Mouse (Mus musculus): ENCODE measurements at regions not wholly inside any gene's neighbourhood (a gene's known extent, or its start where the extent isn't known, plus 50 kb on each side); places are given as distances from the start of the nearest gene placed in this dataset.

DNA sequence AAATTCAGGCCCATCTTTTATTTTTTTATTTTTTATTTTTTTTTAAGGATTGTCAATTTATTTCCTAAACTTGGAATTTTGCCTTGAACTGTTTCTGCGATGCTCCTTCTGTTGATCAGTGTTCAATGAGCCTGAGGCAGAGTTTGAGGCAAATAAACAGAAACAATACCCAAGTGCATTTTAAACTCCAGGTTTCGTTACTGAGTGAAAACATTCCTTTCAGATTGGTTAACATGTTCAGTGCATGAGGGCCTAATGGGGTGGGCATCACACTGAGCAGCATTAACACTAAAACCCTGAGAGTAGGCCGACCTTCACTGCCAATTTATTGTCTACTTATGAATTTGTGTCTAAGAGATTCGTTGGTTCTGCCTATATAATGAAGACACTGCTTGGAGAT, 338.5 kb downstream of the Sqor start:
- H3K4me1 ChIP-seq (ENCODE audit: control insufficient read depth, insufficient read depth, low read length): no peaks in the 10 kb centered on the region
- H3K4me2 ChIP-seq (ENCODE audit: low read depth, low read length): no peak overlapping the region
- no peak overlapping the region for H3K27ac ChIP-seq (ENCODE audit: low read depth, low read length)
- H3K27me3 ChIP-seq (ENCODE audit: control insufficient read depth, insufficient read depth, low read length): no peaks in the 10 kb centered on the region
- WGBS: 67% methylated on average over 4 of the region's 4 CpGs
- no peak overlapping the region for H3K9ac ChIP-seq (replicated peaks; ENCODE audit: low read depth, low read length)
- H3K4me3 ChIP-seq (ENCODE audit: low read depth, low read length): no peak overlapping the region
- no peaks in the 10 kb centered on the region for H3K36me3 ChIP-seq (ENCODE audit: control insufficient read depth, insufficient read depth, low read length)
- no peak for ATAC-seq (ENCODE audit: low read depth)
- H3K9me3 ChIP-seq (ENCODE audit: control insufficient read depth, low read length): no peaks in the 10 kb centered on the region

DNA sequence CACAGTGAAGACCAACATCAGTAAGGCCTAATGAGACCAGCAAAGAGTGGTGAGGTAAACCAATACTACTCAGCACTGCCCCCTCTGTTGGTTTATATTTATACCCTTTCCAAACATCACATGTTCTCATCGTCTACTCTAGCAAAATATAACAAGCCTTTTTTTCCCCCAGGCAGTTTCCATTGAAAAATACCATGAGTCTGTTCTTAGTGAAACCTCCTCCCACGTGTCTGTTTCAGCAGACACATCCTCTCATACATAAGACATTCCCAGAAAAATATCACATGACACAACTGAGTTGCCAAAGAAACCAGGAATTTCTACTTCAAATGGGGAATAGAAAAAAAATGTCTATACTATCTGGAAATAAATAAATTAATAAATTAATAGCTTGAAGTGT, 366.5 kb downstream of the Sqor start:
- H3K4me3 ChIP-seq (ENCODE audit: low read depth, low read length): no peak overlapping the region
- H3K27me3 ChIP-seq (ENCODE audit: control insufficient read depth, insufficient read depth, low read length): no peaks in the 10 kb centered on the region
- H3K27ac ChIP-seq (ENCODE audit: low read depth, low read length): no peak overlapping the region
- H3K9ac ChIP-seq (replicated peaks; ENCODE audit: low read depth, low read length): no peak overlapping the region
- no peaks in the 10 kb centered on the region for H3K9me3 ChIP-seq (ENCODE audit: control insufficient read depth, low read length)
- H3K4me2 ChIP-seq (ENCODE audit: low read depth, low read length): no peak overlapping the region
- WGBS: 75% methylated on average over 2 of the region's 2 CpGs
- no peak for ATAC-seq (ENCODE audit: low read depth)
- no peaks in the 10 kb centered on the region for H3K4me1 ChIP-seq (ENCODE audit: control insufficient read depth, insufficient read depth, low read length)
- H3K36me3 ChIP-seq (ENCODE audit: control insufficient read depth, insufficient read depth, low read length): no peaks in the 10 kb centered on the region

GRCm38 (mm10) chr2:123153170-123153569, 388.1 kb downstream of the Sqor start:
- no peak overlapping the region for H3K4me3 ChIP-seq (ENCODE audit: low read depth, low read length)
- no peaks in the 10 kb centered on the region for H3K9me3 ChIP-seq (ENCODE audit: control insufficient read depth, low read length)
- no peak overlapping the region for H3K9ac ChIP-seq (replicated peaks; ENCODE audit: low read depth, low read length)
- no peak for ATAC-seq (ENCODE audit: low read depth)
- H3K4me2 ChIP-seq (ENCODE audit: low read depth, low read length): no peak overlapping the region
- no peaks in the 10 kb centered on the region for H3K36me3 ChIP-seq (ENCODE audit: control insufficient read depth, insufficient read depth, low read length)
- no peak overlapping the region for H3K27ac ChIP-seq (ENCODE audit: low read depth, low read length)
- no peaks in the 10 kb centered on the region for H3K27me3 ChIP-seq (ENCODE audit: control insufficient read depth, insufficient read depth, low read length)
- H3K4me1 ChIP-seq (ENCODE audit: control insufficient read depth, insufficient read depth, low read length): no peaks in the 10 kb centered on the region

DNA sequence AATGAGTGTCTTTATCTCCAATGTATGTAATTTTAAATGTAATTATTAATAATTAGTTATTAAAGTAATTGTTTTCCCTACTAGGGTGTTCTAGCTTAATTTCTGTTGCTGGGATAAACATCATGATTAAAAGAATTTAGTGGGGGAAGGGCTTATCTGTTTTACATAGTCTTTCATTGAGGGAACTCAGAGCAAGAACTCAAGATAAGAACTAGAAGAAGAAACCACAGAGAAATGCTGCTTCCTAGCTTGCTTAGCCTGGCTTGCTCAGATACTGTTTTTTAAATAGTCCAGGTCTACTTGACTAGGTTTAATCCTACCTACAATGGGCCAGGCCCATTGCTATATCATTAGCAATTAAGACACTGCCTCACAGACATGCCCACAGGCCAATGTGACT, 400.3 kb downstream of the Sqor start:
- Histone ChIP-seq H3K9ac (replicated peaks; ENCODE audit: low read depth, low read length) (no peak overlapping the region), H3K4me3 (ENCODE audit: low read depth, low read length) (no peak overlapping the region), H3K4me1 (ENCODE audit: control insufficient read depth, insufficient read depth, low read length) (no peaks in the 10 kb centered on the region), H3K36me3 (ENCODE audit: control insufficient read depth, insufficient read depth, low read length) (no peaks in the 10 kb centered on the region), H3K4me2 (ENCODE audit: low read depth, low read length) (no peak overlapping the region), H3K9me3 (ENCODE audit: control insufficient read depth, low read length) (no peaks in the 10 kb centered on the region), H3K27ac (ENCODE audit: low read depth, low read length) (no peak overlapping the region), H3K27me3 (ENCODE audit: control insufficient read depth, insufficient read depth, low read length) (no peaks in the 10 kb centered on the region)
- ATAC-seq (ENCODE audit: low read depth): no peak

GRCm38 (mm10) chr2:123170611-123171010, 405.6 kb downstream of the Sqor start:
- Histone ChIP-seq H3K36me3 (ENCODE audit: control insufficient read depth, insufficient read depth, low read length) (no peaks in the 10 kb centered on the region), H3K9me3 (ENCODE audit: control insufficient read depth, low read length) (no peaks in the 10 kb centered on the region), H3K4me1 (ENCODE audit: control insufficient read depth, insufficient read depth, low read length) (no peaks in the 10 kb centered on the region), H3K27ac (ENCODE audit: low read depth, low read length) (no peak overlapping the region), H3K27me3 (ENCODE audit: control insufficient read depth, insufficient read depth, low read length) (no peaks in the 10 kb centered on the region), H3K4me2 (ENCODE audit: low read depth, low read length) (no peak overlapping the region), H3K9ac (replicated peaks; ENCODE audit: low read depth, low read length) (no peak overlapping the region), H3K4me3 (ENCODE audit: low read depth, low read length) (no peak overlapping the region)
- 94% methylated on average over 1 of the region's 1 CpGs for whole genome bisulfite sequencing
- no peak for ATAC-seq (ENCODE audit: low read depth)

GRCm38 (mm10) chr2:123182208-123182607, 417.2 kb downstream of the Sqor start:
- Histone ChIP-seq H3K9me3 (ENCODE audit: control insufficient read depth, low read length) (no peaks in the 10 kb centered on the region), H3K4me2 (ENCODE audit: low read depth, low read length) (no peak overlapping the region), H3K27ac (ENCODE audit: low read depth, low read length) (no peak overlapping the region), H3K9ac (replicated peaks; ENCODE audit: low read depth, low read length) (no peak overlapping the region), H3K4me3 (ENCODE audit: low read depth, low read length) (no peak overlapping the region), H3K4me1 (ENCODE audit: control insufficient read depth, insufficient read depth, low read length) (0 out of 2 replicates have a peak, but pooled peaks cover 4% of the 10 kb centered on the region), H3K27me3 (ENCODE audit: control insufficient read depth, insufficient read depth, low read length) (no peaks in the 10 kb centered on the region), H3K36me3 (ENCODE audit: control insufficient read depth, insufficient read depth, low read length) (no peaks in the 10 kb centered on the region)
- peak; percentile 90 for ATAC-seq (ENCODE audit: low read depth)

- H3K27ac ChIP-seq (ENCODE audit: low read depth, low read length): no peak overlapping the region
- no peak overlapping the region for H3K4me2 ChIP-seq (ENCODE audit: low read depth, low read length)
- H3K9me3 ChIP-seq (ENCODE audit: control insufficient read depth, low read length): no peaks in the 10 kb centered on the region
- no peak overlapping the region for H3K9ac ChIP-seq (replicated peaks; ENCODE audit: low read depth, low read length)
- no peaks in the 10 kb centered on the region for H3K36me3 ChIP-seq (ENCODE audit: control insufficient read depth, insufficient read depth, low read length)
- H3K4me3 ChIP-seq (ENCODE audit: low read depth, low read length): no peak overlapping the region
- 53% methylated on average over 3 of the region's 3 CpGs for WGBS
- H3K27me3 ChIP-seq (ENCODE audit: control insufficient read depth, insufficient read depth, low read length): no peaks in the 10 kb centered on the region
- no peak for ATAC-seq (ENCODE audit: low read depth)
- no peaks in the 10 kb centered on the region for H3K4me1 ChIP-seq (ENCODE audit: control insufficient read depth, insufficient read depth, low read length)
These were observed 426.0 kb downstream of the Sqor start for GRCm38 (mm10) chr2:123190795-123191582.

GRCm38 (mm10) chr2:123194533-123194932, 429.5 kb downstream of the Sqor start:
- 48% methylated on average over 1 of the region's 1 CpGs for WGBS

More at GRCm38 (mm10) chr2:123194533-123194932, 429.5 kb downstream of the Sqor start:
- Histone ChIP-seq H3K4me2 (ENCODE audit: low read depth, low read length) (no peak overlapping the region), H3K36me3 (ENCODE audit: control insufficient read depth, insufficient read depth, low read length) (no peaks in the 10 kb centered on the region), H3K27me3 (ENCODE audit: control insufficient read depth, insufficient read depth, low read length) (no peaks in the 10 kb centered on the region), H3K4me3 (ENCODE audit: low read depth, low read length) (no peak overlapping the region), H3K9ac (replicated peaks; ENCODE audit: low read depth, low read length) (no peak overlapping the region), H3K27ac (ENCODE audit: low read depth, low read length) (no peak overlapping the region), H3K9me3 (ENCODE audit: control insufficient read depth, low read length) (no peaks in the 10 kb centered on the region), H3K4me1 (ENCODE audit: control insufficient read depth, insufficient read depth, low read length) (no peaks in the 10 kb centered on the region)
- ATAC-seq (ENCODE audit: low read depth): no peak

Data from neural tube, embryonic 14.5 days (tissue).